Mouse (Mus musculus) intestine, embryonic 16.5 days (tissue): ENCODE results near the gene Mis12. TPM values are rescaled to one million over a fixed set of nuclear protein-coding genes. Genes with fewer than 3 reads are reported as not detected.

Experiments
- ATAC-seq: fragments of 200-750 bp; cut with Nextera tagmentation; 2 replicates; pipeline ENCODE4 v1.8.0; 2017; ENCODE audit warnings: moderate TSS enrichment, moderate library complexity
- H3K27ac ChIP-seq: fragments of 300-500 bp; sonication (generic); 2 replicates; pipeline ENCODE4 v1.5.1; 2014; ENCODE audit warnings: mild to moderate bottlenecking, low read length
- H3K27me3 ChIP-seq: fragments of 300-500 bp; sonication (generic); replicated peaks from 2 replicates; pipeline ENCODE4 v1.6.1; 2014; ENCODE audit warnings: low read length, control low read depth, mixed read lengths; ENCODE audit not compliant: control insufficient read depth, insufficient read depth
- H3K36me3 ChIP-seq: fragments of 300-500 bp; sonication (generic); 2 replicates; pipeline ENCODE4 v1.6.1; 2014; ENCODE audit warnings: low read length, control low read depth; ENCODE audit not compliant: control insufficient read depth, insufficient read depth
- H3K4me1 ChIP-seq: fragments of 300-500 bp; sonication (generic); 2 replicates; pipeline ENCODE4 v1.6.1; 2014; ENCODE audit warnings: low read length, control low read depth, mixed read lengths; ENCODE audit not compliant: control insufficient read depth, insufficient read depth
- H3K4me2 ChIP-seq: fragments of 300-500 bp; sonication (generic); 2 replicates; pipeline ENCODE4 v1.6.1; 2014; ENCODE audit warnings: low read depth, low read length, control low read depth
- H3K4me3 ChIP-seq: fragments of 300-500 bp; sonication (generic); 2 replicates; pipeline ENCODE4 v1.5.1; 2014; ENCODE audit warnings: mild to moderate bottlenecking, low read length
- H3K9ac ChIP-seq: fragments of 300-500 bp; sonication (generic); 2 replicates; pipeline ENCODE4 v1.6.1; 2014; ENCODE audit warnings: low read depth, low read length
- H3K9me3 ChIP-seq: fragments of 300-500 bp; sonication (generic); 2 replicates; pipeline ENCODE4 v1.6.1; 2016; ENCODE audit warnings: low read length, control low read depth; ENCODE audit not compliant: control insufficient read depth
- WGBS: fragments of 180-500 bp; shearing (Covaris S2); extraction: QIAGEN DNeasy Blood & Tissue Kit; methylation state at CpG from one replicate; pipeline ENCODE4 v1.1.7; 2014; 5-methylcytosine and 5-hydroxymethylcytosine counted together
- polyA plus RNA-seq: library from polyadenylated mRNA; unstranded; fragments of >200 nt; fragmentation: Nextera tagmentation; extraction: Ambion mirVana; gene quantifications from 2 replicates; pipeline ENCODE4 v1.2.1, GENCODE M21; 2015

The Mis12 gene
- polyA plus RNA-seq, 1 experiment from 2014 or later: 35.2 TPM

DNA sequence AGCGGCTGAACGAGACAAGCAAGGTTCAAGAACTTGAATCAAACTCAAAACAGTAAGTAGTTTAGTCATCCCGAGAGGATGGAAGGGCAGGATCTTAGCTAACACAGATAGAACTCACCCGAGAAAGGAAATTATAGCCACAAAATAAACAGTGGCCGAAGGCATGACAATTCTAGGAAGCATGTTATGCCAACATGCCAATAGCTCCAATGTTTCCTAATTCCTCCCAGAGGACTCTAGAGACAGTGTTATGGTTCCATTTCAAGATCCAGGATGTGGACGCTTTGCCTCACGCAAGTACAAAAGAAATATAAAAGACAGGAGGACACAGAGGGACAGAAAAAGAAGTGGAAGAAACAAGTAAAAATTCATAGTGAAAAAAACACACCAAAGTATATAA lies 11.6 kb upstream of the Mis12 start:
- Histone ChIP-seq H3K4me2 (no peak overlapping the region), H3K4me1 (peaks cover 5% of the 10 kb centered on the region), H3K9ac (no peak overlapping the region), H3K9me3 (no peaks in the 10 kb centered on the region), H3K36me3 (peaks cover 11% of the 10 kb centered on the region), H3K27ac (no peak overlapping the region), H3K27me3 (no peaks in the 10 kb centered on the region), H3K4me3 (no peak overlapping the region)
- ATAC-seq: no peak
- 83% methylated on average over 7 of the region's 7 CpGs for WGBS

DNA sequence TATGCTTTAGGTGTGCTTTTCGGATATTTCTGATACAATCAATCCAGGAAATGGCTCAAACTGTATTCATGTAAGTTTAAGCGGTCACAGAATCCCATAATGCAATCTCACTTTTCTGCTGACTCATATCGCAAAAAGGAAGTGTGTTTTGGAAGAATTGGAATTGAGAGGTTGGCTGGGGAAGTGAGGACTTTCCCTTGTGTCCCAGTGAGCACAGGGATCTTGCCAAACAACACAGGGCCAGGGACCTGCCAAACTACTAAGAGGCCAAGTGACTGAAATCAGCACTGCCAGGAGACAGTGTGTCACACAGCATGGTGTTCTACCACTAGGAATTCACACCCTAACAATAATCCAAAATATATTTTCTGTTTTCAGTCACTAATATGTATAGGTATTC lies 11.1 kb upstream of the Mis12 start:
- Histone ChIP-seq H3K36me3 (peaks cover 12% of the 10 kb centered on the region), H3K9me3 (no peaks in the 10 kb centered on the region), H3K9ac (no peak overlapping the region), H3K4me1 (no peaks in the 10 kb centered on the region; the same call in none of the 2 replicates), H3K4me3 (no peak overlapping the region), H3K4me2 (no peak overlapping the region), H3K27me3 (no peaks in the 10 kb centered on the region), H3K27ac (no peak overlapping the region)
- ATAC-seq: no peak
- 92% methylated on average over 3 of the region's 3 CpGs for WGBS

DNA sequence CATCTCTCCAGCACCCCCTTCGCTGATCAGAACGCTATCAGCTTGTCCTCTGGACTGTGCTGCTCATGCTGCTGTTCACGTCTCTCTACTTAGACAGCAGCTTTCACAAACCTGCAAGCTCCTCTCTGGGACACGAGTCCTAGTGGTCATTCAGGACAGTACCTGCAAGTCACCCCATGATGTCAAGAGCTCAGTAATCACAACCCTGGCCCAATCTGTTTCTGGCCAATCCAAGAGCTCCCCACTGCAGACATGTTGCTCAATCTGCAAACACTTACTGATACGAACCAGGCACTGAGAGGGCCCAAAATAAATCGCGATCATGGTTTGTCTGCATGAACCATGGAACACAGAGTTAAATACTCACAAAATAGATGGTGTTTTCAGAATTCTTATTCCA lies 6.7 kb upstream of the Mis12 start:
- Histone ChIP-seq H3K27me3 (no peaks in the 10 kb centered on the region), H3K4me1 (peaks cover 3% of the 10 kb centered on the region), H3K27ac (no peak overlapping the region), H3K4me2 (no peak overlapping the region), H3K9ac (no peak overlapping the region), H3K4me3 (no peak overlapping the region), H3K9me3 (no peaks in the 10 kb centered on the region), H3K36me3 (peaks cover 12% of the 10 kb centered on the region)
- 96% methylated on average over 7 of the region's 7 CpGs for WGBS
- ATAC-seq: no peak

DNA sequence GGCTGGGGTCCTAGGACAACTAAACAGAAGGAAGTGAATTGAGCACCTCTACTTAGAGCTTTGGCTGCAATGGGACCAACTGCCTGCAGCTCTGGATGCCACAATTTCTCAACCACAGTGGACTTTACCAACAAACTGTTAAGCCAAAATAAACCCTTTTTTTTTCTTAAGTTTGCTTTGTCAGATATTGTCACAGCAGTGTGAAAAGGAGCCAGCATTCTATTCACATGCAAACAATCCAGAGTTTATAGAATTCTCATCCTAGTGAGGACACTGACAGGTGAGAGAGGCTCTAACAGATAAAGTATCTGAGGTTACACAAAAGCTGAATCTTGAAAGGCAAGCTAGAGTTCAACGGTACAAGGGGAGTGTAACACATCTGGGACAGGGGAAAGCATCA lies 2.4 kb upstream of the Mis12 start:
- Histone ChIP-seq H3K27ac (no peak overlapping the region), H3K4me2 (no peak overlapping the region), H3K9me3 (no peaks in the 10 kb centered on the region), H3K4me1 (peaks cover 9% of the 10 kb centered on the region), H3K36me3 (peaks cover 4% of the 10 kb centered on the region; the same call in 1 of the 2 replicates), H3K27me3 (no peaks in the 10 kb centered on the region), H3K4me3 (no peak overlapping the region), H3K9ac (no peak overlapping the region)
- no peak for ATAC-seq
- WGBS: 78% methylated on average over 1 of the region's 1 CpGs

- peak overlapping the region; percentile 85 for H3K4me2 ChIP-seq
- H3K9me3 ChIP-seq: no peaks in the 10 kb centered on the region
- peaks cover 9% of the 10 kb centered on the region for H3K4me1 ChIP-seq
- H3K4me3 ChIP-seq: peak overlapping the region; percentile 85
- H3K27me3 ChIP-seq: no peaks in the 10 kb centered on the region
- no peaks in the 10 kb centered on the region for H3K36me3 ChIP-seq
- peak; percentile 32 for ATAC-seq
- H3K9ac ChIP-seq: peak overlapping the region; percentile 93
- WGBS: 4% methylated on average over 28 of the region's 28 CpGs
- H3K27ac ChIP-seq: peak overlapping the region; percentile 70
These were observed 803 bp upstream of the Mis12 start for GRCm38 (mm10) chr11:71018416-71019200.

GRCm38 (mm10) chr11:71028280-71028679 lies 8.9 kb downstream of the Mis12 start:
- Histone ChIP-seq H3K4me1 (no peaks in the 10 kb centered on the region; the same call in 1 of the 2 replicates), H3K4me2 (no peak overlapping the region), H3K27me3 (no peaks in the 10 kb centered on the region), H3K9ac (no peak overlapping the region), H3K27ac (no peak overlapping the region), H3K9me3 (no peaks in the 10 kb centered on the region), H3K4me3 (no peak overlapping the region), H3K36me3 (peaks cover 6% of the 10 kb centered on the region; the same call in 1 of the 2 replicates)
- 79% methylated on average over 3 of the region's 3 CpGs for WGBS
- ATAC-seq: no peak

- no peak for ATAC-seq
- Histone ChIP-seq H3K4me1 (no peaks in the 10 kb centered on the region; the same call in 1 of the 2 replicates), H3K27me3 (no peaks in the 10 kb centered on the region), H3K9me3 (no peaks in the 10 kb centered on the region), H3K9ac (no peak overlapping the region), H3K27ac (no peak overlapping the region), H3K4me2 (no peak overlapping the region), H3K4me3 (no peak overlapping the region), H3K36me3 (peaks cover 6% of the 10 kb centered on the region; the same call in 1 of the 2 replicates)
- 72% methylated on average over 3 of the region's 3 CpGs for WGBS
These were observed 10.2 kb downstream of the Mis12 start for GRCm38 (mm10) chr11:71029403-71030118.

DNA sequence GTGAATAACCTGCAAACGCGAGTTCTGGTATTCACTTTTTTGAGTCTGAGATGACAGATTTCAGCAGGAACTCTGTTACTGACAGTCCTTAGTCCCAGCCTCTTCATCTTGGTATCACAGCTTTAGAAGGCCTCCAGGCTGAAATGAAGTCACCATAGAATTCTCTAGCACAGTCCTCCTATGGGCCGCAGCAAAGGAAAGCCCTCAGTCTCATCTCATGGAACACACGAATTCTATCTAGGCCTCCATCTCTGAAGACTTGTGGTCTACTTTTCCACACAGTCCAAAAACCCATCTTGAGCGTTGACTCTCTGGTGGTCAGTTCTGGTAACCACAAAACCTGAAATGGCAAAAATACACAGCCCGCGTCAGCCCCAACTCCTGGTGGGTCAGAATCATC lies 12.7 kb downstream of the Mis12 start:
- Histone ChIP-seq H3K9me3 (no peaks in the 10 kb centered on the region), H3K4me1 (no peaks in the 10 kb centered on the region; the same call in 1 of the 2 replicates), H3K4me3 (peak overlapping the region; percentile 58), H3K4me2 (peak overlapping the region; percentile 86), H3K27ac (peak overlapping the region; percentile 64; the same call in 1 of the 2 replicates), H3K27me3 (no peaks in the 10 kb centered on the region), H3K9ac (peak overlapping the region; percentile 69), H3K36me3 (no peaks in the 10 kb centered on the region)
- whole genome bisulfite sequencing: 68% methylated on average over 7 of the region's 7 CpGs
- ATAC-seq: no peak

DNA sequence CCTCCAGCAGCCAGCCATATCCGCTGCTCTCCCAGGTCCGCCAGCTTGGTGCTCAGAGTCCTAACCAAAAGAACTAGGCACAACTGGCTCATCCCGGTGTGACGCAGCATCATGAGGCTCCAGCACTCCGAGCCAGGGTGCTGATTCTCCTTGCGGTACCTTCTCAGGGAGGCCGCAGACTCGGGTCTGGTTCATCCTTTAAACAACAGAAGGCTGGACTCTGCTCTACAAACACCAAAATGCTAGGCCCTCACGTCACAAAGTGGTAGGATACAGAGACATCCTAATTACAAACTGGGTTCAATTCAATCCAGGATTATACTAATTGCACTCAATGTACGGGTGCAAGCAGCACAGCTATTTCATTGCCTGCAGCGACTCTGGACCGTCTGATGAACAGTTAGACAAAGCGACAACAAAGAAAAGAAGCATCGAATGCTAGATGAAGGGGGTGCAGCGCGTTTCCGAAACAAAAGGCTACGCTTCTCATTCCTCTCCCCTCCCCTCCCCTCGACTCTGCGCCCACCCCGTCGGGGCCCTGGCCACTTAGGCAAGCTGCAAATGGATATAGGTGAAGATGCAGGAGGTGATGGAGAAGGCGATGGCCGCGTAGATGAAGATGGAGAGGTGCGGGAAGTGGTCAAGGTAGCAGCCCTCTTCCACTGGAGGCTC lies 13.2 kb downstream of the Mis12 start:
- Histone ChIP-seq H3K9ac (peak overlapping the region; percentile 69), H3K36me3 (no peaks in the 10 kb centered on the region), H3K4me2 (peak overlapping the region; percentile 86), H3K27ac (peak overlapping the region; percentile 64), H3K27me3 (no peaks in the 10 kb centered on the region), H3K4me1 (no peaks in the 10 kb centered on the region; the same call in 1 of the 2 replicates), H3K9me3 (no peaks in the 10 kb centered on the region), H3K4me3 (peak overlapping the region; percentile 58)
- 8% methylated on average over 26 of the region's 26 CpGs for WGBS
- ATAC-seq: no peak
